8 mouse cellular contexts compared by ENCODE assay signal in genomic region chr2:75224443-75224842, GRCm38 (mm10).
DNase-seq lines count a peak whose midpoint lies in the region; ATAC-seq and TF ChIP-seq lines count a peak whose summit lies in the region.

No protein-coding gene starts in this region.

- no peaks in the 10 kb centered on the region for H3K79me2 ChIP-seq in heart, adult 2 months (replicated peaks; ENCODE audit: control insufficient read depth, insufficient read depth, low read length)

- TF ChIP-seq CTCF in heart, adult 2 months (IDR thresholded peaks at IDR 0.05) = no peak
- no peak for TF ChIP-seq CTCF in kidney, postnatal 0 days (IDR thresholded peaks at IDR 0.05; ENCODE audit: low read depth)

- intact Hi-C loops in heart, adult 2 months (cut with DNase I) = loop anchor here (5.0 kb wide), 1 partner anchor 72 kb away; no protein-coding TSS in a partner anchor

- no peak overlapping the region for H3K9ac ChIP-seq in midbrain, embryonic 14.5 days (replicated peaks; ENCODE audit: low read length)
- no peak overlapping the region for H3K9ac ChIP-seq in heart, adult 2 months (ENCODE audit: low read depth, low read length)
- no peak overlapping the region for H3K9ac ChIP-seq in kidney, postnatal 0 days (ENCODE audit: low read depth, low read length)

- no peak overlapping the region for H3K4me3 ChIP-seq in midbrain, embryonic 14.5 days (replicated peaks; ENCODE audit: low read depth, low read length)
- no peak overlapping the region for H3K4me3 ChIP-seq in midbrain, embryonic 10.5 days
- H3K4me3 ChIP-seq in heart, adult 2 months = no peak overlapping the region
- H3K4me3 ChIP-seq in kidney, postnatal 0 days (replicated peaks; ENCODE audit: low read depth, low read length) = no peak overlapping the region

- H3K4me1 ChIP-seq in midbrain, embryonic 14.5 days (ENCODE audit: control insufficient read depth, insufficient read depth, low read length) = peaks cover 10% of the 10 kb centered on the region
- H3K4me1 ChIP-seq in midbrain, embryonic 10.5 days = peaks cover 8% of the 10 kb centered on the region; the same call in 1 of the 2 replicates
- peaks cover 2% of the 10 kb centered on the region for H3K4me1 ChIP-seq in heart, adult 2 months (ENCODE audit: control insufficient read depth, insufficient read depth, low read length)
- H3K4me1 ChIP-seq in kidney, postnatal 0 days (replicated peaks; ENCODE audit: insufficient read depth, low read length) = no peaks in the 10 kb centered on the region

- no peak for ATAC-seq in midbrain, embryonic 14.5 days (ENCODE audit: low FRiP score, low TSS enrichment)
- no peak; the same call in 1 of the 2 replicates for ATAC-seq in kidney, postnatal 0 days (replicated peaks; ENCODE audit: low FRiP score, low read depth)

- H3K4me2 ChIP-seq in midbrain, embryonic 14.5 days (ENCODE audit: low read length) = no peak overlapping the region
- no peak overlapping the region for H3K4me2 ChIP-seq in kidney, postnatal 0 days (ENCODE audit: low read length)

- 0 out of 2 replicates have a peak, but pooled peaks have one; percentile 37 for TF ChIP-seq EP300 in heart, adult 2 months (IDR thresholded peaks at IDR 0.05; ENCODE audit: insufficient read depth, low read depth, low read length)

- H3K27me3 ChIP-seq in midbrain, embryonic 14.5 days (ENCODE audit: control insufficient read depth, insufficient read depth, low read length) = no peaks in the 10 kb centered on the region
- no peaks in the 10 kb centered on the region for H3K27me3 ChIP-seq in midbrain, embryonic 10.5 days (ENCODE audit: low read depth, poor library complexity, severe bottlenecking)
- H3K27me3 ChIP-seq in heart, adult 2 months (ENCODE audit: control insufficient read depth, insufficient read depth, low read length) = no peaks in the 10 kb centered on the region
- H3K27me3 ChIP-seq in kidney, postnatal 0 days (ENCODE audit: insufficient read depth, low read length) = no peaks in the 10 kb centered on the region

- 69% methylated on average over 5 of the region's 5 CpGs for WGBS in midbrain, embryonic 14.5 days
- WGBS in midbrain, embryonic 10.5 days = 72% methylated on average over 5 of the region's 5 CpGs
- 17% methylated on average over 5 of the region's 5 CpGs for WGBS in heart, adult 2 months
- WGBS in kidney, postnatal 0 days = 38% methylated on average over 5 of the region's 5 CpGs

- H3K9me3 ChIP-seq in midbrain, embryonic 14.5 days (ENCODE audit: control insufficient read depth, low read length) = no peaks in the 10 kb centered on the region
- H3K9me3 ChIP-seq in midbrain, embryonic 10.5 days (replicated peaks) = no peaks in the 10 kb centered on the region
- H3K9me3 ChIP-seq in kidney, postnatal 0 days (replicated peaks; ENCODE audit: low read length) = no peaks in the 10 kb centered on the region

- TF ChIP-seq POLR2A in heart, adult 2 months (IDR thresholded peaks at IDR 0.05; ENCODE audit: insufficient read depth, low read depth, low read length) = no peak

- H3K36me3 ChIP-seq in midbrain, embryonic 14.5 days (ENCODE audit: control insufficient read depth, insufficient read depth, low read length) = no peaks in the 10 kb centered on the region
- H3K36me3 ChIP-seq in midbrain, embryonic 10.5 days = no peaks in the 10 kb centered on the region
- H3K36me3 ChIP-seq in heart, adult 2 months (ENCODE audit: control insufficient read depth, insufficient read depth, low read length) = peaks cover 2% of the 10 kb centered on the region; the same call in 1 of the 2 replicates
- no peaks in the 10 kb centered on the region for H3K36me3 ChIP-seq in kidney, postnatal 0 days (ENCODE audit: insufficient read depth, low read length)

- no peak overlapping the region for H3K27ac ChIP-seq in midbrain, embryonic 14.5 days (replicated peaks; ENCODE audit: low read depth, low read length)
- H3K27ac ChIP-seq in midbrain, embryonic 10.5 days (replicated peaks) = no peak overlapping the region
- H3K27ac ChIP-seq in heart, adult 2 months = peak overlapping the region; percentile 48
- H3K27ac ChIP-seq in kidney, postnatal 0 days = no peak overlapping the region

- peak; percentile 68 for DNase-seq in midbrain, embryonic 14.5 days
- DNase-seq in midbrain, embryonic 10.5 days (ENCODE audit: low spot score) = no peak
- peak; percentile 42 to 70 for DNase-seq in cerebellum, postnatal 14 days
- peak; percentile 78 to 86 for DNase-seq in heart, adult 2 months
- peak; percentile 84 for DNase-seq in kidney, postnatal 0 days (ENCODE audit: low spot score)
- peak; percentile 54 for DNase-seq in ovary, postnatal 14 days (ENCODE audit: low spot score)
- DNase-seq in thymus, postnatal 0 days (ENCODE audit: low spot score) = no peak
- DNase-seq in spleen, postnatal 4 days (ENCODE audit: low spot score in 2 of 2) = no peak

Comparison
In these comparisons a context has a peak if more than half of its experiments do, and no peak if none do; other contexts are left out.
1. DNase-seq: peak in midbrain, embryonic 14.5 days (single experiment), cerebellum, postnatal 14 days (2 of 2), heart, adult 2 months (2 of 2), kidney, postnatal 0 days (single experiment) and ovary, postnatal 14 days (single experiment); none in midbrain, embryonic 10.5 days (single experiment), thymus, postnatal 0 days (single experiment) and spleen, postnatal 4 days (0 of 2).